Mouse (Mus musculus) ES-E14 (cell line): ENCODE measurements around the gene Hap1. TPM values are rescaled to one million over a fixed set of nuclear protein-coding genes. Genes with fewer than 3 reads are reported as not detected.
A peak's percentile ranks its signal among the peaks of the same experiment; 100 is the strongest.

ENCODE experiments used
- DNase-seq: peaks from one replicate; pipeline ENCODE4 v3.0.0-alpha.2; 2013; ENCODE audit warnings: low read depth, low spot score
- H3K27ac ChIP-seq: 2 replicates; pipeline ENCODE4 v1.5.1; 2012; ENCODE audit warnings: low read depth, mild to moderate bottlenecking, low read length, moderate library complexity, mixed read lengths; ENCODE audit not compliant: poor library complexity, insufficient read depth, severe bottlenecking
- H3K36me3 ChIP-seq: 2 replicates; pipeline ENCODE4 v1.6.1; 2012; ENCODE audit warnings: mild to moderate bottlenecking, low read length, moderate library complexity, mixed read lengths; ENCODE audit not compliant: control insufficient read depth, poor library complexity, insufficient read depth, severe bottlenecking
- H3K4me1 ChIP-seq, 2 experiments: fragments of 150-350 bp in 1 of 2; sonication (generic) in 1 of 2; 2 replicates each; pipeline ENCODE4 v1.6.1; 2012; ENCODE audit warnings: low read length in 2 of 2, mild to moderate bottlenecking in 1 of 2, mixed read lengths in 1 of 2; ENCODE audit not compliant: control insufficient read depth in 2 of 2, insufficient read depth in 2 of 2, poor library complexity in 1 of 2
- H3K4me3 ChIP-seq, 2 experiments: fragments of 150-350 bp in 1 of 2; sonication (generic) in 1 of 2; 2 replicates each; pipeline ENCODE4 v1.5.1; 2012; ENCODE audit warnings: low read length in 2 of 2, low read depth in 1 of 2, mild to moderate bottlenecking in 1 of 2, mixed read lengths in 1 of 2; ENCODE audit not compliant: insufficient read depth in 1 of 2, poor library complexity in 1 of 2, severe bottlenecking in 1 of 2
- H3K9ac ChIP-seq: 2 replicates; pipeline ENCODE4 v1.6.1; 2012; ENCODE audit warnings: low read depth, mild to moderate bottlenecking, low read length, mixed read lengths; ENCODE audit not compliant: poor library complexity, insufficient read depth, severe bottlenecking
- H3K9me3 ChIP-seq: fragments of 150-350 bp; sonication (generic); 2 replicates; pipeline ENCODE4 v1.6.1; 2012; ENCODE audit warnings: low read depth, mild to moderate bottlenecking, low read length; ENCODE audit not compliant: control insufficient read depth, insufficient read depth
- CHD2 ChIP-seq: IDR thresholded peaks from 2 replicates; pipeline ENCODE4 v1.6.1; 2014; ENCODE audit warnings: mild to moderate bottlenecking, low read depth, low read length, inconsistent platforms
- HCFC1 ChIP-seq: IDR thresholded peaks from 2 replicates; pipeline ENCODE4 v1.6.1; 2012; ENCODE audit warnings: low read length, inconsistent platforms, borderline replicate concordance; ENCODE audit not compliant: insufficient read depth
- MAFK ChIP-seq: IDR thresholded peaks from 2 replicates; pipeline ENCODE4 v1.6.1; 2014; ENCODE audit warnings: mild to moderate bottlenecking, low read depth, low read length, inconsistent platforms; ENCODE audit not compliant: insufficient read depth
- ZC3H11A ChIP-seq: IDR thresholded peaks from 2 replicates; pipeline ENCODE4 v1.6.1; 2012; ENCODE audit warnings: low read depth, mild to moderate bottlenecking, inconsistent platforms, low read length, borderline replicate concordance
- ZNF384 ChIP-seq: IDR thresholded peaks from 2 replicates; pipeline ENCODE4 v1.6.1; 2012; ENCODE audit warnings: low read depth, low read length, inconsistent platforms
- in situ Hi-C, 2 experiments: fragments of 600-800 bp; cut with MboI; formaldehyde crosslinking; loops; one replicate each; pipeline ENCODE4 v1.15.1; 2025; ENCODE audit warnings: low sequenced_read_pairs in 2 of 2, inconsistent platforms in 1 of 2; ENCODE audit not compliant: unreplicated experiment in 2 of 2
- total RNA-seq: library from RNA; depleted of rRNA; stranded (reverse); fragments of 300-350 nt; gene quantifications from 2 replicates; pipeline ENCODE4 v1.2.3, GENCODE M21; 2012

Hap1 gene
- total RNA-seq, 1 experiment: 21.4 TPM

- H3K4me3 ChIP-seq: peak overlapping the region in 1 of 2 experiments; percentile 74; a peak in 2 of 4 replicates
- TF ChIP-seq ZC3H11A (no peak), MAFK (no peak), ZNF384 (no peak), CHD2 (no peak), HCFC1 (no peak)
- no peak for DNase-seq
- in situ Hi-C loops: no loop called here
- H3K36me3 ChIP-seq: peaks cover 60% of the 10 kb centered on the region
- H3K4me1 ChIP-seq: peaks cover 17 to 32% of the 10 kb centered on the region in 2 experiments
- peak overlapping the region; percentile 52; the same call in 1 of the 2 replicates for H3K9ac ChIP-seq
- no peaks in the 10 kb centered on the region for H3K9me3 ChIP-seq
- H3K27ac ChIP-seq: peak overlapping the region; percentile 92
These were observed 19.2 kb upstream of the Hap1 start for GRCm38 (mm10) chr11:100375127-100375526.

GRCm38 (mm10) chr11:100371981-100372558 is 16.1 kb upstream of the Hap1 start:
- Histone ChIP-seq H3K27ac (0 out of 2 replicates have a peak overlapping the region, but pooled peaks have one; percentile 4), H3K4me3 (no peak overlapping the region), H3K9me3 (no peaks in the 10 kb centered on the region), H3K9ac (no peak overlapping the region), H3K4me1 (peaks cover 13 to 30% of the 10 kb centered on the region in 2 experiments; a peak in 3 of 4 replicates), H3K36me3 (peaks cover 50% of the 10 kb centered on the region)
- TF ChIP-seq ZC3H11A: no peak
- TF ChIP-seq HCFC1: no peak
- no peak for TF ChIP-seq CHD2
- no peak for TF ChIP-seq MAFK
- no peak for TF ChIP-seq ZNF384
- in situ Hi-C loops: no loop called here
- no peak for DNase-seq

DNA sequence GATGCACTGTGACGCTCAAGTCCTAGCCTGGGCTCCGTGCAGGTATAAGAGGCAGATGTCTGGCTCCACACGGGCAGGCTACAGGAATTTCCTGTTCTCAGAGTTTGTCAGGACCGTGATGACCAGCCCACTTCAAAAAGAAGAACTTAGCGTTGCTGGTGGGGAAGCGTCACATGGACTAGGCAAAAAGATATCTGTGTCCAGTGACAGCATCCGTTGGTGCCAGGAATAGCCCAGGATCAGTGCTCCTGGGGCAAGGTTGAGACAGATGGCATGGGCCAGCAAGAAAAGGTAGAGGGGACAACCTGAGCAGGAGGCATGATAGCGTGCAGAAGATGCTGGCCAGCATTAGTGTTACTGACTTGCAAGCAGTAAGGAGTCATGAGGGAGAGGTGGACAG is 13.9 kb upstream of the Hap1 start:
- Histone ChIP-seq H3K4me1 (peaks cover 3 to 28% of the 10 kb centered on the region in 2 experiments; a peak in 3 of 4 replicates), H3K27ac (no peak overlapping the region), H3K9me3 (no peaks in the 10 kb centered on the region), H3K9ac (no peak overlapping the region), H3K4me3 (no peak overlapping the region), H3K36me3 (peaks cover 41% of the 10 kb centered on the region)
- in situ Hi-C loops: no loop called here
- DNase-seq: no peak
- no peak for TF ChIP-seq HCFC1
- no peak for TF ChIP-seq CHD2
- no peak for TF ChIP-seq ZC3H11A
- TF ChIP-seq ZNF384: no peak
- TF ChIP-seq MAFK: no peak

- H3K27ac ChIP-seq: 0 out of 2 replicates have a peak overlapping the region, but pooled peaks have one; percentile 6
- DNase-seq: no peak
- peaks cover 37% of the 10 kb centered on the region for H3K36me3 ChIP-seq
- H3K4me1 ChIP-seq: peaks cover 3 to 25% of the 10 kb centered on the region in 2 experiments; a peak in 3 of 4 replicates
- in situ Hi-C loops: no loop called here
- H3K4me3 ChIP-seq: no peak overlapping the region
- no peak overlapping the region for H3K9ac ChIP-seq
- H3K9me3 ChIP-seq: no peaks in the 10 kb centered on the region
- TF ChIP-seq ZC3H11A: no peak
- no peak for TF ChIP-seq HCFC1
- TF ChIP-seq CHD2: no peak
- TF ChIP-seq MAFK: no peak
- no peak for TF ChIP-seq ZNF384
These were observed 13.2 kb upstream of the Hap1 start for GRCm38 (mm10) chr11:100369145-100369544.
